Mouse (Mus musculus) naive thymus-derived CD4-positive, alpha-beta T cell, adult 2 months (primary cell): ENCODE results near the gene Prkar2a.
A peak's percentile ranks its signal among the peaks of the same experiment; 100 is the strongest.

ENCODE experiments used
- DNase-seq: peaks from one replicate; pipeline ENCODE4 v3.0.0-alpha.2; 2011; ENCODE audit warnings: low read depth

The Prkar2a gene

GRCm38 (mm10) chr9:108752142-108752920, 63.2 kb downstream of the Prkar2a start:
- no peak for DNase-seq

DNA sequence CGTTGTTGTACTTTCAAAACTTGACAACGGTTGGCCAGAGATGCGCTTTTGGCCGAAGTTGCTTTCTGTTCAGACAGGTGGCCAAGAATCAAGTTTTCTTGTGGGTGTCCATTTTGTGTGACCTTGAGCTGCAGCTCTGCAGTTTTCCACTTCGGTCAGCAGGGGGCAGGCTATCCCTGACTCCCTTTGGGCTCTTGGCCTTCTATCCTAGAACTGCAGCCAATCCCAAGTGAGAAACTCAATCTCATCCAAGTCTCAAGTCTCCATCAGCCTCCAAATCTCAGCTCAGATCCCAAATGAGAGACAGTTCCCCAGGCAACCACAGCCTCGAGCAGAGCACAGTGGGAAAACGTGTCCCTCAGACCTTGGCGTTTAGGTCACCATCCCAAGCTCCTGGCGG, 64.2 kb downstream of the Prkar2a start:
- DNase-seq = peak; percentile 55

DNA sequence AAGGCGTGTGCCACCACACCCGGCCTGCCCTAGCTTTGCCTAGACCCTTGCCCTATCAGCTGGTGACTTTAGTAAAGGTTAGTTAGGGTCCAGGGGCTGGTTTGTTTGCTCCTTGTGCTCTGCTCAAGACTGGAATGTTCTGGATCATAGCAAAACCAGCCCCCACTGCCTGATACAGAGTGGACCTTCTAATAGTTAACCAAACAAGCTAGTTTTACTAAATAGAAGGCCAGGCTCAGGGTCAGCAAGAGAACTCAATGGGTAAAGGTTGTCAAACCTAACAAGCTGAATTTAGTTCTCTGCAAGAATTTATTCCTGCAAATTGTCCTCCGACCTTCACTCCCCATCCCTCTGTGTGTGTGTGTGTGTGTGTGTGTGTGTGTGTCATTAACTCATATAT, 64.9 kb downstream of the Prkar2a start:
- no peak for DNase-seq

GRCm38 (mm10) chr9:108754423-108754822, 65.3 kb downstream of the Prkar2a start:
- DNase-seq = no peak

DNA sequence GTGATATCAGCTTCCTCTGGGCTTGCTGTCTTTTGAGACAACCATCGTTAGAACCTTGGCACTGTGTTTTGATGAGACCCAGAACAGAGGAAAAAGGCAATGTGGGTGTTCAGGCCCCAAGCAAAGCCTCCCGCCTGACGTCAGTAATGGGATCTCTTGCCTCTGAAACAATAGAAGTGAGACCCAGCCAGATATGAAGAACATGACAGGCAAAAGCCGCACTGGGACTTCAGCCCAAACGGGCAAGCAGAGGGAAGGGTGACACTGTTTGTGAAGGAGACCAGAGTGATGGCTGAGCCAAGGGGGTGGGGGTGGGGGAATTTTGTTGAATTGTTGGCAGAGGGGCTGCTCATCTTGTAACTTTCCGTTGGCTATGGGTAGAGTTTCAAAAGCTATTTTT, 68.3 kb downstream of the Prkar2a start:
- no peak for DNase-seq

GRCm38 (mm10) chr9:108759121-108759520, 70.0 kb downstream of the Prkar2a start:
- DNase-seq = no peak

GRCm38 (mm10) chr9:108759805-108760204, 70.7 kb downstream of the Prkar2a start:
- peak; percentile 67 for DNase-seq

GRCm38 (mm10) chr9:108761561-108761960, 72.4 kb downstream of the Prkar2a start:
- no peak for DNase-seq

- no peak for DNase-seq
These were observed 75.9 kb downstream of the Prkar2a start for GRCm38 (mm10) chr9:108764971-108765370.

DNA sequence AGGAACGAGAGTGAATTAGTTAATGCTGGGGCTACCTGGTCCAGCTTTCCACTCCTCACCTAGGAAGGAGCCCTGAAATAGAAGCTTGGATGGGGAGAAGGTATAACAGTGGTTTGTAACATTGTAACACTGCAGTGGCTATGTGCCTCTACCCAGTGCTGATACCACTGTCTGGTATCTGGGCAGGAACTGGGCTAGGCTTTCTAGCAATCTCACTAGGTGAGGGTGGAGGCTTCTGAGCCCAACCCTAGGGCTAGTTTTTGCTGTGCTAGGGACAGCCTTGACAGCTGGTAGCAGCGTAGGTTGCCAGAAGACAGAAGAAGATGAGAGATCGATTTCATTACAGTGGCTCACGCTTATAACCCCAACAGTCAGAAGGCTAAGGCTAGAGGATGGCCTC, 87.5 kb downstream of the Prkar2a start:
- DNase-seq = no peak

GRCm38 (mm10) chr9:108777276-108777675, 88.2 kb downstream of the Prkar2a start:
- no peak for DNase-seq

DNA sequence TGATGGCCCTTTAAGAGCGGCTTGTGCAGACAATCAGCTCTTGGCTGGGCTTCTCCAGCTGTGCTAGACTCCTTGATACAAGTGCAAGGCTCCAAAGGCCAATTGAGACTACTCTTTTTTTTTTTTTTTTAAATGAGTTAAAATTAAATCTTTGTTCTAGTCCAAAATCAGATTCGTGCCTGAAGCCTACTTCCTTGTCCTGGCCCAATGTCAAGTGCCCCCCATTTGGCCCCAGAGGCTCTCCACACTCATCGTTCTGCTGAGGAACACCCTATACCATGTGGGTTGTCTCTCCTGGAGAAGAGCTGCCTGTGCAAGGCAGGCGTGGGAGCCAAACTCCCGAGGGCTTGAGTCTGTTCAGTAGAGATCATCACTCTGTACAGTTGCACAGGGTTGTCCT, 91.8 kb downstream of the Prkar2a start:
- no peak for DNase-seq

- DNase-seq = no peak
These were observed 92.8 kb downstream of the Prkar2a start for GRCm38 (mm10) chr9:108781891-108782290.

DNA sequence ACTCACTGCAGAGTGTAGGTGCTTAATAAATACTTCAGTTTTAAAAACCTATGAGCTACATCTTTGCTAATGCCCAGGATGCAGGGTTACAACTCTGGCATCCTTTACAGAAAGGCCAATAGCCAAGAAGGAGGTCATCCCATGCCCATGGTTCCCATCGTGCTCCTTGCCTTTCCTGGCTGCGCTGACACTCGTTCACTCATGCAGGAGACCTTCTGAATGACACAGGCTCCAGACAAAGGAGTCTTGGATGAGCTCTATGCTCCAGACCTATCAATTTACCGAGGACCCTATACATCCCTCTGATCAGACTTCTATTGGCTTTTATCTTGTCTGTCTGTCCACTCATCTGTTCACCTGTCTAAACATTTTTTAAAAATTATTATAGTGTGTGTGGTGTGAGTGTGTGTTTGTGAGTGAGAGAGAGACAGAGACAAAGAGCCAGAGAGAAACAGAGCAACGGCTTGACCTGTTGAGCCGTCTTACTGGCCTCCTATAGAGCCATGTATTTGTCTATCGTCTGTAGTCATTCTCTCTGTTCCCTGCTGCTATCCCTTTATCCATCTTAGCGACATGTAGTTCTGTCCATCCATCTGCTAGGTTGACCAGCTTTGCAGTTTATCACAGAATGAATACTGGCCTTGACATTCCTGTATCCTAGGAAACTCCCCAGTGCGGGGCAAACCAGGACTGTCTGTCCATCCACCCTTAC, 93.9 kb downstream of the Prkar2a start:
- no peak for DNase-seq

DNA sequence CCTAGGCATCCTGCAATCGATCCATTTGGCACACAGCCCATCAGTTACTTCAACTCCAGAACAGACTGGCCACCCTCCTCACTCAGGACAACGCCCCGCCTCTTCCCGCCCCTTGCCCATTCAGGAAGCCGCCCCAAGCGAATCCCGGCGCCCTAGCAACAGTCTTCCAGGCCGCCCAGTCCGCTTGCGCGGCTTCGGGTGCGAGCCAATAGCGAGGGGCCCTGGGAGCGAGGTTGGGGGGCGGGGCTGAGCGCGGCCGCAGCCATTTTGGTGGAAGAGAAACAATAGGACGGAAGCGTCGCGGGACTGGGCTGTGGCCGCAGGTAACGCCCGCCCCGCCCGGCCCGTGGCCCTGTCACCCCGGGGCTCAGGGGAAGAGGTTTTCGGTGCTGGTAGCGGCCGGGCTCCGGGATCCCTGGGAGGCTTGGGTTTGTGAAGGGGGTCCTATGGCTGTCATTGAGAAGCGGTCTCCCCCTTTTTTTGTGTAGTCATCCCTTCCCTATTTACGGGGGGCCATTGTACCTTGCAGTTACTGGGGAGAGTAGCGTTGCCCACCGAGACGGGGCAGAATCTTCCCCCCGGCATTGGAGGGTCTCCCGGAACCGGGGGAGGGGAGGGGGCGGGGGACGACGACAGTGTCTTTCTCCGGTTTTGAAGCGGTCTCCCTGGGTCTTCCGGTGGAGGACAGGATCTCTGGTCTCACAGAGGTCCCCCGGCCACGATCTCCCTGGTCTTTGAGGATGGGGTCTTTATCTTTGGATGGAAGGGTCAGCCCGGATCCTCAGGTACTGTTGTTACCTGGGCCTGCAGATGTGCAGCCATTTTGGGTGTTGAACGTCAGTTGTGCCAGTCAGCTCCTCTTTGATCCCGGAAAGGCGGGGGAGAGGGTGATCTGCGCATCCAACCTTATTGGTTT, 94.7 kb downstream of the Prkar2a start, which contains the start of gene Ip6k2:
Gene Ip6k2 (plus strand): TSS at position 249 of the 916 bp plus-strand sequence.
- peak; percentile 89 for DNase-seq

DNA sequence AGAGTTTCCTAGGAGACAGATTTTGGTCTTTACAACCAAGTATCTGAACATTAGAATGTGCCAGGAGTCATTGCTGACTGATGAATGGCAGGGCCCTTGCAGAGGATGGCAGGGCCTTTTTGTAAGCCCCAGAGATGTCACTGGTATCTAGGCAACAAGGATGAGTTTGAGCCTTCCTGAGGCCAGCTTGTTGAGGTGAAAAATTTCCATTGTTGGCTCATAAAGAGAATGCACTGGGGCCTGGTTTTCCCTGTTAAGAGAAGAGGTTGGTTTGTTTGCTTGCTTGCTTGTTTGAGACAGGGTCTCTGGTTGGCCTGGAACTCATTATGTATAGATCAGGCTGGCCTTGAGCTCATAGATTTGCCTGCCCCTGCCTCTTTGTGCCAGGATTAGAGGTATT, 96.3 kb downstream of the Prkar2a start:
- no peak for DNase-seq

GRCm38 (mm10) chr9:108786494-108786893, 97.4 kb downstream of the Prkar2a start:
- no peak for DNase-seq

DNA sequence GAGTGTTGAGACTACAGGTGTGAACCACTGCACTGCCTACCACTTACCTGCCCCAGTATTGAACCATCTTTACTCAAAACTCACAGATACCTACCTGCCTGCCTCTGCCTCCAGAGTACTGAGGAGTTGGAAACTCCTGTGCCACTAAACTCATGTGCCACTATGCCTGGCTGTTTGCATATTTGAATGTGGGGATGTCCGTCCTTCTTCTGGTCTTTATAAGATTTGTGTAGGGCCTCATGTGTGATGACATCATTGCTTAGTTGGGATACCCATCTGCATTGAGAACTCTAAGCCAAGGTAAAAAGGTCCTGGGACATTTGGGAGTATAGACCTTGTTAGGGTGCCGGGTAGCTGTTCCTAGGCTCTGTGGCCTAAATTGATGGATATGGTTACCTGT, 98.0 kb downstream of the Prkar2a start:
- no peak for DNase-seq

GRCm38 (mm10) chr9:108788713-108789112, 99.6 kb downstream of the Prkar2a start:
- no peak for DNase-seq

DNA sequence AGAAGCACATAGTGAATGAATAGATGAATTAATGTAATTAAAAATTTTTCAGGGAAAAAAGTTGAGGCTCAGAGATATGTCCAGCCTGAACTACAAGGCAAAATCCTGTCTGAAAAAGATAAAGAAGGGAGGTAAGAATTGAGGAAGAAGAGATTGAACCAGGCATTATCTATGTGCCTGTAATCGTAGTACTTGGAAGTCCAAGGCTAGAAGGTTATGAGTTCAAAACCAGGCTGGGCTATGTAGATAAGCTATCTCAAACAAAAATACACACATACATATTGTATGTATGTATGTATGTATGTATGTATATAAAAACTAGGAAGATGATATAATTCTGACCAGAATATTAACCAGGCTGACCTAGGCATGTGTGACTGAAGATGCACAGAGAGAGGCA, 103.2 kb downstream of the Prkar2a start:
- DNase-seq = no peak

GRCm38 (mm10) chr9:108792730-108793129, 103.6 kb downstream of the Prkar2a start:
- peak; percentile 58 for DNase-seq

- no peak for DNase-seq
These were observed 106.2 kb downstream of the Prkar2a start for GRCm38 (mm10) chr9:108795281-108795680.
